Mouse (Mus musculus) heart, postnatal 0 days (tissue): ENCODE results near the gene H2-D1. TPM values are rescaled to one million over a fixed set of nuclear protein-coding genes. Genes with fewer than 3 reads are reported as not detected.

Experiments
- ATAC-seq: fragments of 200-750 bp; cut with Nextera tagmentation; 2 replicates; pipeline ENCODE4 v1.8.0; 2017; ENCODE audit warnings: low read depth, moderate number of reproducible peaks, moderate library complexity; ENCODE audit not compliant: insufficient read depth
- DNase-seq: peaks from one replicate; pipeline ENCODE4 v3.0.0-alpha.2; 2016; ENCODE audit warnings: low spot score
- H3K27ac ChIP-seq: fragments of 300-500 bp; sonication (generic); 2 replicates; pipeline ENCODE4 v1.5.1; 2014; ENCODE audit warnings: low read depth, mild to moderate bottlenecking
- H3K27me3 ChIP-seq: fragments of 300-500 bp; sonication (generic); 2 replicates; pipeline ENCODE4 v1.6.1; 2014; ENCODE audit warnings: low read length, mixed read lengths; ENCODE audit not compliant: control insufficient read depth, insufficient read depth
- H3K36me3 ChIP-seq: fragments of 300-500 bp; sonication (generic); replicated peaks from 2 replicates; pipeline ENCODE4 v1.6.1; 2014; ENCODE audit warnings: low read length, mixed read lengths; ENCODE audit not compliant: control insufficient read depth, insufficient read depth
- H3K4me1 ChIP-seq: fragments of 300-500 bp; sonication (generic); 2 replicates; pipeline ENCODE4 v1.6.1; 2014; ENCODE audit warnings: antibody characterized with exemption; ENCODE audit not compliant: control insufficient read depth, insufficient read depth
- H3K4me2 ChIP-seq: fragments of 300-500 bp; sonication (generic); 2 replicates; pipeline ENCODE4 v1.6.1; 2014; ENCODE audit warnings: low read depth, mild to moderate bottlenecking, low read length, moderate library complexity
- H3K4me3 ChIP-seq: fragments of 300-500 bp; sonication (generic); 2 replicates; pipeline ENCODE4 v1.5.1; 2014; ENCODE audit warnings: low read depth, low read length
- H3K9ac ChIP-seq: fragments of 300-500 bp; sonication (generic); replicated peaks from 2 replicates; pipeline ENCODE4 v1.6.1; 2014; ENCODE audit warnings: low read depth, low read length, mixed read lengths
- H3K9me3 ChIP-seq: fragments of 300-500 bp; sonication (generic); replicated peaks from 2 replicates; pipeline ENCODE4 v1.6.1; 2016; ENCODE audit warnings: low read length; ENCODE audit not compliant: control insufficient read depth
- CTCF ChIP-seq: IDR thresholded peaks from 2 replicates; pipeline ENCODE4 v1.5.1; 2016; ENCODE audit warnings: antibody characterized with exemption, control low read depth, low read depth
- EP300 ChIP-seq: IDR thresholded peaks from 2 replicates; pipeline ENCODE4 v1.6.1; 2016; ENCODE audit warnings: antibody characterized with exemption, low read depth
- WGBS: fragments of 180-500 bp; shearing (Covaris S2); extraction: QIAGEN DNeasy Blood & Tissue Kit; methylation state at CpG from one replicate; pipeline ENCODE4 v1.1.7; 2014; 5-methylcytosine and 5-hydroxymethylcytosine counted together
- polyA plus RNA-seq: library from polyadenylated mRNA; unstranded; fragments of >200 nt; fragmentation: Nextera tagmentation; extraction: Ambion mirVana; gene quantifications from 2 replicates; pipeline ENCODE4 v1.2.1, GENCODE M21; 2015
- total RNA-seq: library from RNA; depleted of rRNA; stranded (reverse); fragments of >200 nt; gene quantifications from 2 replicates; pipeline ENCODE4 v1.2.3, GENCODE M21; 2014; ENCODE audit warnings: low replicate concordance

The H2-D1 gene
- total and polyA plus RNA-seq, 2 experiments from 2014 or later, result 104 to 113 TPM

GRCm38 (mm10) chr17:35272249-35272648 is 9.7 kb downstream of the H2-D1 start:
- 59% methylated on average over 3 of the region's 3 CpGs for WGBS
- Histone ChIP-seq H3K4me1 (no peaks in the 10 kb centered on the region), H3K4me3 (no peak overlapping the region), H3K9ac (no peak overlapping the region), H3K36me3 (no peaks in the 10 kb centered on the region), H3K9me3 (no peaks in the 10 kb centered on the region), H3K27ac (no peak overlapping the region), H3K4me2 (no peak overlapping the region), H3K27me3 (peaks cover 26% of the 10 kb centered on the region)
- ATAC-seq, result no peak
- DNase-seq, result no peak
- TF ChIP-seq EP300 (no peak), CTCF (no peak)

DNA sequence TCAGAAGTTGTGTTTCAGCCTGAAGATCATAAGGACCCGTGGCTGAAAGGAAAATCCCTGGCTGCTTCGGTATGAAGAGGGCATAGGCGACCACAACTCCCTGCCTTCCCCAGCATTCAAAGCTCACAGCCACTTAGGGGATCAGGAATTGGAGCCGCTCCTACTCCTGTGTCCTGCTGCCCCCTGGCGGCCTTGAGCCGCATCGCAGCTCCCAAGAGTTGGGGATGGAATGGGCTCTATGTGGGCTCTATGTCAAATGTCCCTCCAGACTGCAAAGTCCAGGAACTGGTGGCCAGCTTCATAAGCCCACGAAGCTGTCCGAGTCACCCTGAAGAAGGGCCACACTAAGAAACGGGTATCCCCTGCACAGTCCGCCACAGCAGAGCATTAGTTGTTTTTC is 12.2 kb downstream of the H2-D1 start:
- peak; percentile 93 for TF ChIP-seq CTCF
- TF ChIP-seq EP300, result no peak
- 3% methylated on average over 11 of the region's 11 CpGs for WGBS
- peak; percentile 54 for DNase-seq
- peak; percentile 67 for ATAC-seq
- Histone ChIP-seq H3K4me2 (no peak overlapping the region), H3K36me3 (no peaks in the 10 kb centered on the region), H3K4me3 (no peak overlapping the region), H3K4me1 (no peaks in the 10 kb centered on the region), H3K27ac (no peak overlapping the region), H3K27me3 (peaks cover 30% of the 10 kb centered on the region), H3K9me3 (no peaks in the 10 kb centered on the region), H3K9ac (no peak overlapping the region)

DNA sequence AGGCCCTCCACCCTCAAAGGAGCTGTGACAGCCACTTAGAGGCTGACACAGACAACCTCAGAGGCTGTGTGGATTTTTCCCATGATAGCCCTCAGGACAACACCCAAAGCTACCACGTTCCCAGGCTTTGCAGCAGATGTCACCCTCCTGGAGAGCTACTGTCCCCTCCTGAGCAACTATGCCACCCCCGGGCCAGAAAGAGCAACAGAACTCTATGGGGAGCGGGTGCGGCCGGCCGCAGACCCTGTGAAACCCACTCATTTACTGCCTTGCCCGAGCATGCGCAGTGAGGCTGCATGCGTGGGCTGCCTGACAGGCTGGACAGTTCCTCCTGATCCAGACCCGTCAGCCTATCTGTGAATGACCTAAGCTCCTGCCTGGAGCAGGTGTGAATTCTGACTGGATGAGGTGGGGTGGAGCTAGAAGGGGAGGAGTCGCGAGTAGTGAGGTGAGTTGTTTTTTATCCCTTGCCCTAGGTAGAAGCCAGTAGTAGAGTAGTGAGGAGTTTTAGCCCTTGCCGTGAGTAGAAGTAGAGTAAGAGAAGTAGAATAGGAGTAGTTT is 13.9 kb downstream of the H2-D1 start:
- Histone ChIP-seq H3K27me3 (peaks cover 30% of the 10 kb centered on the region), H3K36me3 (no peaks in the 10 kb centered on the region), H3K4me3 (no peak overlapping the region), H3K4me2 (no peak overlapping the region), H3K27ac (no peak overlapping the region), H3K9ac (no peak overlapping the region), H3K4me1 (no peaks in the 10 kb centered on the region), H3K9me3 (no peaks in the 10 kb centered on the region)
- no peak for TF ChIP-seq EP300
- TF ChIP-seq CTCF, result no peak
- 17% methylated on average over 13 of the region's 13 CpGs for WGBS
- ATAC-seq, result no peak
- DNase-seq, result no peak

- H3K27ac ChIP-seq, result no peak overlapping the region
- ATAC-seq (no peak), DNase-seq (no peak)
- H3K4me1 ChIP-seq, result no peaks in the 10 kb centered on the region
- peaks cover 30% of the 10 kb centered on the region for H3K27me3 ChIP-seq
- H3K9ac ChIP-seq, result no peak overlapping the region
- H3K4me2 ChIP-seq, result no peak overlapping the region
- H3K4me3 ChIP-seq, result no peak overlapping the region
- H3K36me3 ChIP-seq, result no peaks in the 10 kb centered on the region
- H3K9me3 ChIP-seq, result no peaks in the 10 kb centered on the region
- 75% methylated on average over 8 of the region's 8 CpGs for WGBS
- TF ChIP-seq EP300 (no peak), CTCF (no peak)
Observed at GRCm38 (mm10) chr17:35278049-35278448, 15.5 kb downstream of the H2-D1 start.

- TF ChIP-seq CTCF (no peak), EP300 (no peak)
- Histone ChIP-seq H3K27ac (no peak overlapping the region), H3K36me3 (no peaks in the 10 kb centered on the region), H3K4me2 (no peak overlapping the region), H3K4me3 (no peak overlapping the region), H3K9ac (no peak overlapping the region), H3K27me3 (peaks cover 30% of the 10 kb centered on the region), H3K4me1 (no peaks in the 10 kb centered on the region), H3K9me3 (no peaks in the 10 kb centered on the region)
- no peak for DNase-seq
- WGBS, result 78% methylated on average over 13 of the region's 13 CpGs
- no peak for ATAC-seq
Observed at GRCm38 (mm10) chr17:35278957-35279688, 16.6 kb downstream of the H2-D1 start.

DNA sequence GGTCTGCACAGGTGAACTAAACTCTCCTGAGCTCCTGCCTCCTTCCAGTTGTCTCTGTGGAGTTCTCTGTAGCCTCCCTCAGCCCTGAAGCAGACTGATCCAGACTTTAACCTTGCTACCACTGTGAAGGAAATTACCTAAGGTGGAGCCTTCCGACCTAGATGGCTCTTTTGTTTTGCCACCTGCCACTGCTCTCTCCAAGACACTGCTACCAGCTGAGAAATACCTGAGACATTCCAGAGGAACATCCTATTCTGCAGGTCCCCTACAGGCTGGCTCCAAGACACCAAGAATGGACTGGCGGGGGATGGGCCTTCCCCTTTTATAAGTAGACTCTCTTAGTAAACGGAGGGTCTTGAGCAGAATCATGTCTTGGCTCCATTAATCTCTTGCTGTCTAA is 17.7 kb downstream of the H2-D1 start:
- 69% methylated on average over 3 of the region's 3 CpGs for WGBS

More for the DNA sequence above, 17.7 kb downstream of the H2-D1 start:
- ATAC-seq (no peak), DNase-seq (no peak)
- TF ChIP-seq CTCF (no peak), EP300 (no peak)
- no peaks in the 10 kb centered on the region for H3K9me3 ChIP-seq
- peaks cover 27% of the 10 kb centered on the region for H3K27me3 ChIP-seq
- no peaks in the 10 kb centered on the region for H3K4me1 ChIP-seq
- H3K4me2 ChIP-seq, result no peak overlapping the region
- no peak overlapping the region for H3K9ac ChIP-seq
- H3K4me3 ChIP-seq, result no peak overlapping the region
- H3K27ac ChIP-seq, result no peak overlapping the region
- no peaks in the 10 kb centered on the region for H3K36me3 ChIP-seq
